Mouse (Mus musculus) heart, adult 2 months (tissue): ENCODE measurements around the gene Lmo1. TPM values are rescaled to one million over a fixed set of nuclear protein-coding genes. Genes with fewer than 3 reads are reported as not detected.

Experiments
- DNase-seq, 2 experiments: peaks; one replicate each; pipeline ENCODE4 v3.0.0; 2021
- H3K27ac ChIP-seq: fragments of 200-600 bp; 2 replicates; pipeline ENCODE4 v1.8.1; 2022
- H3K27me3 ChIP-seq: fragments of 200-500 bp; 2 replicates; pipeline ENCODE4 v1.6.1; 2012; ENCODE audit warnings: mild to moderate bottlenecking, low read length, inconsistent platforms, mixed read lengths; ENCODE audit not compliant: control insufficient read depth, insufficient read depth
- H3K36me3 ChIP-seq: fragments of 200-500 bp; 2 replicates; pipeline ENCODE4 v1.6.1; 2012; ENCODE audit warnings: low read length, inconsistent platforms; ENCODE audit not compliant: control insufficient read depth, insufficient read depth
- H3K4me1 ChIP-seq: fragments of 200-500 bp; 2 replicates; pipeline ENCODE4 v1.6.1; 2011; ENCODE audit warnings: low read length; ENCODE audit not compliant: control insufficient read depth, insufficient read depth
- H3K4me3 ChIP-seq: fragments of 200-600 bp; 2 replicates; pipeline ENCODE4 v1.8.1; 2022
- H3K79me2 ChIP-seq: fragments of 200-500 bp; replicated peaks from 2 replicates; pipeline ENCODE4 v1.6.1; 2012; ENCODE audit warnings: mild to moderate bottlenecking, inconsistent platforms, low read length, moderate library complexity, mixed read lengths; ENCODE audit not compliant: control insufficient read depth, insufficient read depth
- H3K9ac ChIP-seq: fragments of 200-500 bp; 2 replicates; pipeline ENCODE4 v1.6.1; 2012; ENCODE audit warnings: low read depth, mild to moderate bottlenecking, control low read depth, inconsistent platforms, low read length, mixed read lengths
- CTCF ChIP-seq: fragments of 200-600 bp; IDR thresholded peaks from 2 replicates; pipeline ENCODE4 v1.8.1; 2022; ENCODE audit warnings: antibody characterized with exemption, mild to moderate bottlenecking, moderate library complexity
- EP300 ChIP-seq: fragments of 200-500 bp; IDR thresholded peaks from 2 replicates; pipeline ENCODE4 v1.6.1; 2011; ENCODE audit warnings: low read depth, low read length, control low read depth; ENCODE audit not compliant: insufficient read depth
- POLR2A ChIP-seq: fragments of 200-500 bp; IDR thresholded peaks from 2 replicates; pipeline ENCODE4 v1.6.1; 2011; ENCODE audit warnings: mild to moderate bottlenecking, low read depth, low read length, control low read depth; ENCODE audit not compliant: insufficient read depth
- WGBS: fragments of 180-500 bp; shearing (Covaris S2); methylation state at CpG from one replicate; pipeline ENCODE4 v1.1.7; 2018; 5-methylcytosine and 5-hydroxymethylcytosine counted together
- intact Hi-C: fragments of 180-260 bp; cut with DNase I; formaldehyde crosslinking; loops from one replicate; pipeline ENCODE4 v1.15.1; 2025
- polyA plus RNA-seq: library from polyadenylated mRNA; depleted of rRNA; stranded (reverse); fragments of >200 nt; gene quantifications from 2 replicates; pipeline ENCODE4 v1.2.3, GENCODE M21; 2012
- total RNA-seq, 2 experiments: library from RNA; stranded (reverse); gene quantifications; 2 replicates each; pipeline ENCODE4 v1.2.3; 2021

The Lmo1 gene
- total and polyA plus RNA-seq, 3 experiments = 2.0 to 8.1 (median 2.8) TPM

GRCm38 (mm10) chr7:109151088-109151487 lies 23.9 kb downstream of the Lmo1 start:
- TF ChIP-seq CTCF = no peak
- no peak for TF ChIP-seq POLR2A
- no peak for TF ChIP-seq EP300
- no peaks in the 10 kb centered on the region for H3K4me1 ChIP-seq
- no peak for DNase-seq
- no peaks in the 10 kb centered on the region for H3K79me2 ChIP-seq
- no peak overlapping the region for H3K9ac ChIP-seq
- no peaks in the 10 kb centered on the region for H3K36me3 ChIP-seq
- no peak overlapping the region for H3K27ac ChIP-seq
- intact Hi-C loops = no loop called here
- H3K4me3 ChIP-seq = no peak overlapping the region
- 74% methylated on average over 4 of the region's 4 CpGs for WGBS
- H3K27me3 ChIP-seq = no peaks in the 10 kb centered on the region

- H3K27me3 ChIP-seq = no peaks in the 10 kb centered on the region
- TF ChIP-seq POLR2A (no peak), CTCF (no peak), EP300 (no peak)
- no peak overlapping the region for H3K4me3 ChIP-seq
- H3K79me2 ChIP-seq = no peaks in the 10 kb centered on the region
- no peaks in the 10 kb centered on the region for H3K36me3 ChIP-seq
- no peak overlapping the region for H3K9ac ChIP-seq
- 50% methylated on average over 8 of the region's 8 CpGs for WGBS
- no peak for DNase-seq
- no peak overlapping the region for H3K27ac ChIP-seq
- no peaks in the 10 kb centered on the region for H3K4me1 ChIP-seq
- intact Hi-C loops = no loop called here
These were observed 29.8 kb downstream of the Lmo1 start for GRCm38 (mm10) chr7:109145211-109145610.

- DNase-seq = no peak
These were observed 30.3 kb downstream of the Lmo1 start for GRCm38 (mm10) chr7:109144705-109145104.

GRCm38 (mm10) chr7:109142564-109142963 lies 32.4 kb downstream of the Lmo1 start:
- no peaks in the 10 kb centered on the region for H3K4me1 ChIP-seq
- H3K4me3 ChIP-seq = no peak overlapping the region
- intact Hi-C loops = no loop called here
- H3K27me3 ChIP-seq = no peaks in the 10 kb centered on the region
- no peak for DNase-seq
- no peaks in the 10 kb centered on the region for H3K79me2 ChIP-seq
- WGBS = 58% methylated on average over 2 of the region's 2 CpGs
- H3K36me3 ChIP-seq = no peaks in the 10 kb centered on the region
- H3K9ac ChIP-seq = no peak overlapping the region
- TF ChIP-seq EP300 (no peak), CTCF (no peak), POLR2A (no peak)
- H3K27ac ChIP-seq = no peak overlapping the region

More at GRCm38 (mm10) chr7:109144705-109145104, 30.3 kb downstream of the Lmo1 start:
- Histone ChIP-seq H3K79me2 (no peaks in the 10 kb centered on the region), H3K9ac (no peak overlapping the region), H3K4me3 (no peak overlapping the region), H3K36me3 (no peaks in the 10 kb centered on the region), H3K27ac (no peak overlapping the region), H3K27me3 (no peaks in the 10 kb centered on the region), H3K4me1 (no peaks in the 10 kb centered on the region)
- TF ChIP-seq CTCF (peak; percentile 31), EP300 (no peak)
- 55% methylated on average over 11 of the region's 11 CpGs for WGBS
- intact Hi-C loops = no loop called here

- no peak for DNase-seq
- TF ChIP-seq POLR2A (no peak), EP300 (no peak), CTCF (no peak)
- intact Hi-C loops = no loop called here
- Histone ChIP-seq H3K36me3 (no peaks in the 10 kb centered on the region), H3K4me3 (no peak overlapping the region), H3K27me3 (no peaks in the 10 kb centered on the region), H3K9ac (no peak overlapping the region), H3K4me1 (no peaks in the 10 kb centered on the region), H3K79me2 (no peaks in the 10 kb centered on the region), H3K27ac (no peak overlapping the region)
- 51% methylated on average over 3 of the region's 3 CpGs for WGBS
These were observed 33.3 kb downstream of the Lmo1 start for GRCm38 (mm10) chr7:109141753-109142152.

GRCm38 (mm10) chr7:109141054-109141453 lies 34.0 kb downstream of the Lmo1 start:
- Histone ChIP-seq H3K9ac (no peak overlapping the region), H3K4me3 (no peak overlapping the region), H3K27me3 (no peaks in the 10 kb centered on the region), H3K36me3 (no peaks in the 10 kb centered on the region), H3K79me2 (no peaks in the 10 kb centered on the region), H3K4me1 (no peaks in the 10 kb centered on the region), H3K27ac (no peak overlapping the region)
- no peak for TF ChIP-seq EP300
- TF ChIP-seq POLR2A = no peak
- no peak for TF ChIP-seq CTCF
- intact Hi-C loops = no loop called here
- 75% methylated on average over 2 of the region's 2 CpGs for WGBS
- DNase-seq = no peak
